Mouse (Mus musculus) large intestine, adult 2 months (tissue): Measurements from ENCODE around the gene Fastk. TPM values are rescaled to one million over a fixed set of nuclear protein-coding genes. Genes with fewer than 3 reads are reported as not detected.

ENCODE experiments used
- DNase-seq: peaks from one replicate; pipeline ENCODE4 v3.0.0-alpha.2; 2012; ENCODE audit warnings: low read depth, low spot score
- WGBS: fragments of 180-500 bp; shearing (Covaris S2); methylation state at CpG from one replicate; pipeline ENCODE4 v1.1.7; 2018; 5-methylcytosine and 5-hydroxymethylcytosine counted together
- polyA plus RNA-seq: library from polyadenylated mRNA; depleted of rRNA; stranded (reverse); fragments of >200 nt; gene quantifications from 2 replicates; pipeline ENCODE4 v1.2.3, GENCODE M21; 2012

Gene Fastk
- polyA plus RNA-seq, 1 experiment = 185 TPM

DNA sequence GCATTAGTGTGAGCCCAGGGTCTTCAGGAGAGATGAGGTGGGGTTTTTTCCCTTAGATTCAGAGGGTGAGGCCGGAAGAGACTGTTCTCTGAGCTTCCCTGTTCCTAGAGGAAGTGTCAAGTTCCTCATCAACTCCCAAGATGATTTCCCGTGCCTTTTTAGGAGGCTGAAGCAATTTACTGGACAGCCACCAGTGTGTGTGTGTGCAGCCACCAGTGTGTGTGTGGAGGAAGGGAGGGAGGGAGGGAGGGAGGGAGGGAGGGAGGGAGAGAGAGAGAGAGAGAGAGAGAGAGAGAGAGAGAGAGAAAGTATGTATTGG lies 8.9 kb upstream of the Fastk start:
- DNase-seq = no peak
- 21% methylated on average over 2 of the region's 2 CpGs for WGBS

DNA sequence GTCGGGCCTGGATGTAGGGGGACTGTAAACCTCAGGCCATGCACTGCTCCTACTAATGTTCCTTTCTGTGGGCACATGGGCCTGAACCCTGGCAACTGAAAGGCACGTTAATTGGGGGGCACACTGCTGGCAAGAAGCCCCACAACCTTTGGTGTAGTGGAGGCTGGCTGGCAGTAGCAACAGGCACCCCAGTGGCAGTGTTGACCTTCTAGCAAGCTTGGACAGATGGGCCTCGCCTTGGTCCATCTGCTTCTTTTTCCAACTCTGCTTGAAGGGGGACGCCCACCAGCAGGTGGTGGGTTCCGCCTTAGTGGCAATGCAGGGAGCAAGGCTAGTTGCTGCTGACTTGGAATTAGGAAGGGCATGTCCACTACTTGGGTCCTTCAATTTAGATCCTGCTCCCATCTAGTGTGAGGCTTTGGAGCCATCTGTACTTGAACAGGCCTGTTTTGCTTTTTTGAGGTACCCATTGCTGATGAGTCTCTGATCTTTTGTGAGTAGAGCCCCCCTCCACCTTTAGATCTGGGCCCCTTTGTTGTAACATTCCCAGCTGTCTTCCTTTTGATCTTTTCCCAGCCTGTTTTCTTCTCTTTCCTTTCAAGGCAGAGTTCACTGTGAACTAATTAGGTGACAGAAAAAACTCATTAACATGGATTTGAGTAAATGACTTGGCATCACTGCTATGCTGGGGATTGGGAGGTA lies 8.3 kb upstream of the Fastk start:
- no peak for DNase-seq
- WGBS = 28% methylated on average over 5 of the region's 5 CpGs

DNA sequence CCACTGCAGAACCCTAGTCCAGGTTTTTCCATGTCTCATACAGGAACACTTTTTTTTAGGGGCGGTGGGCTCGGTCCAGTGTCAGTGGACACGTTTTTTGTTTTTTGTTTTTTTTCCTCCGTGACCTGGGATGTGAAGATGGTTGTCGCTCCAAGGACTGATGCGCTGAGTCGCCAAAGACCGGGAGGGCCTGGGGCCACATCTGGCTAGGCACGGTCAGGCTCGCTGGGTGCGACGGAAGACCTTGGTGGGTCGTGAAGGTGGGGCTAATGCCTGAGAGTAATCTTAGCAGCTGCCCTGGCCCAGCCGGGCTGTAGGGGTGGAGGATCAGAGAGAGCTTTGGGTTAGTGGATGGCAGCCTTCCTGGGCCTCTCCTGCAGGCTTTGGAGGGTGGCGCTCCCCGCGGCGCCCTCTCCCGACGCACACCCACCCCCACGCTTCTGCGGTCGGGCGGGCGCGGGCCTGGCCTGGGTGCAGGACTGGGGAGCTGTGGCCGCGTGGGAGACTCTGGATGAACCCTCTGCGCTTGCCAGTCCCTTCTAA lies 7.7 kb upstream of the Fastk start:
- DNase-seq = no peak
- WGBS = 1% methylated on average over 29 of the region's 29 CpGs

DNA sequence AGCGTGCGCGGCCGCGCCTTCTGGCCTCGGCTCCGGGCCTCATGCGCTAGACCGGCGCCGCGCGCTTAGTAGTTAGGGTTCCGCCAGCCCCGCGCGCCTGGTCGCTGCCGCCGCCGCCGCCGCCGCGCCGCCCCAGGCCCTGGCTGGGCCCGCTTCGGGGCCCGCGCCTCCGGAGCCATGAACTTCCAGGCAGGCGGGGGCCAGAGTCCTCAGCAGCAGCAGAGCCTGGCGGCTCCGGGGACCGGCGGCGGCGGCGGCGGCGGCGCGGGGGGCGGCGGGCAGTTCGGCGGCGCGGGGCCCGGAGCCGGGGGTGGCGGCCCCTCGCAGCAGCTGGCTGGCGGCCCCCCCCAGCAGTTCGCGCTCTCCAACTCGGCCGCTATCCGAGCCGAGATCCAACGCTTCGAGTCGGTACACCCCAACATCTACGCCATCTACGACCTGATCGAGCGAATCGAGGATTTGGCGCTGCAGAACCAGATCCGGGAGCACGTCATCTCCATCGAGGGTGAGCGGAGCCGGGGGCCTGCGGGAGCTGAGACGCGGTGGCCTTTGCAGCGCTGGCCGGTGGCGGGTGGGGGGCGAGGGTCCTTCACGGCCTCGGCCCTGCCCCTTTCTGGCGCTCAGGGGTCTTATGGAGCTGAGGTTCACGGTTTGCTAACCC lies 7.1 kb upstream of the Fastk start, which contains the start of gene Agap3:
Agap3 (plus strand) TSS at position 148 of the 661 bp plus-strand sequence.
- no peak for DNase-seq
- WGBS = 2% methylated on average over 85 of the region's 85 CpGs

DNA sequence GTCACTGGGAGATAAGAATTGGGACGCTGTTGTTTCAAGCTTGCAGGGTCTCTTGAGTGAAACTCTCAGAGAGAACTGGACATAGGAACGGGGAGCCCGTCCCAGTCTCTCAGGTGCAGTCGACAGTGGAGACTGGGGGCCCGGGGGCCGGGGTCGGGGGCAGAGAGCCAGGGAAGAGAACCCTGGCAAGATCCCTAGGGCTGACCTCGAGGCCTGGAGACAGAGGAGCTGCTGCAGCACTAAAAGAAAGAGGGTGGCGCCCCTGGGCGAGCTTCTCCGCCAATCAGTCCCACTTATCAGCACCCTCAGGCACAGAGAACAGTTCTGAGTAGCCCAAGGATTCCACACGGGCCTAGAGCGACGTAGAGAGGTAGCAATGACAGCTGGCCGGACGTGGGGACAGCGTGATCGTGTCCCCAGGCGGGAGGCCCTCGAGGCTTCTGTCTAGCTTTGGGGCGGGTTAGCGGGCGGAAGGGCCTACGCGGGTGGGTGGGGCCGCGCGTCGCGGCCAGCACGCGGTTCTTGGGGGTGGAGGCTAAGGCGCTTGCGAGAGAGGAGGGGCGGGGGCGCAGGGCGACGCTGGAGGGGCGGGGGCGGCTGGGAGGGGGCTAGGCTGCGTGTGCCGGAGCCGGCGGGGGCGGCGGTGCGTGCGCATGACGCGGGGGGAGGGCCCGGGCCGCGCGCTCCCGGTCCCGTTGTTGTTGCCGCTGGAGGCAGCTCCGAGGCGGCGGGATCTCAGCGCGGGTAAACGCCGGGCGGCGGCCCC lies 6.4 kb upstream of the Fastk start:
- no peak for DNase-seq
- WGBS = 5% methylated on average over 56 of the region's 66 CpGs

DNA sequence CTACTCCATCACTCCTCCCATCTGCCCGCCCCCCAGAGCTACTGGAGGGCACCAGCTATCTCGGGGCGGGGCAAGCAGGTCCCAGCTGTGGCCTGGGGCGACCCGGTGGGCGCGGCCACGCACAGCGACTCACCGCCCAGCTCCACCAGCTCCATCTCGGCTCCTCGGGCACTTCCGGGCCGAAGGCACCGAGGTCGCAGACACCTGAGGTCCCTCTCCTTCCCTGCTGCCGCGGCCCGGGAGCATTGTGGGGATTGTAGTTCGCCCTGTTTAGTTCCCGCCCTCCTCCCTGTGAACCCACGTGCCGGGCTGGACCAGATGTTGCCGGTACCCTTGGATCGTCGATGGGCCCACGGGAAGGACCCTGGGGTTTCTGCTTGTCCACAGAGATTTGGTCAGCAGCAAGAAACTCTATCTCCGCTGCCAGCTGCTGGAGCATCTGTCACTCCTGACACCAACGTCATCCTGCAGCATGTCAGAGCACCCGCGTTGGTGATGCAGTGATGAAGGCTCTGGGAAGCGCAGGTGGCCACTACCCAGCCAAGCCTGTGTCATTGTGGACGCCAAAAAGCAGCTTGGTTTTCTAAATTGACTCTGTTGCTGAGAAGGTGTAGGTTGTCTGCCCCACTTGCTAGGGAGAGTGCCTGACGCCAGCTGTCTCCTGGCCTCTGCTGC lies 2.7 kb upstream of the Fastk start, which contains the start of gene Tmub1:
Tmub1 (minus strand) TSS at position 231 of the 675 bp plus-strand sequence.
- DNase-seq = no peak
- WGBS = 2% methylated on average over 34 of the region's 34 CpGs

DNA sequence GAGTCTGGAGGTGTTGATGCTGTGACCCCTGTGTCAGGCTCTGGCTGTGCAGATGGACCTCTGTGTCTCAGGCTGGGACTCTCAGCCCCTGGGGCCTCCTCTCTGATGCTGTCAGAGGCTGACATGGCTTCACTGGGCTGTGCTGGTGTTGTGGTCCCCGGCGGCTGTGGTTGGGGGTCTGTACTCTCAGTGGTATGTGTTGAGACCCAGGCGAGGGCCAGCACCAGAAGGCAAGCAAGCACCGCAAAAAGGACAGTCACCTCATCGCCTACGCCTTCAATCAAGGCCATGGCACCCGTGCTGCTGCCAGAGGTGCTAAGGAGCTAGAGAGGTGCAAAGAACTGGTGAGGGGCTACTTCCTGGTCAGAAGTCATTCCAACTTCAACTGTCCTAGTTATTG lies 1.5 kb upstream of the Fastk start:
- DNase-seq = no peak
- 90% methylated on average over 7 of the region's 7 CpGs for WGBS

DNA sequence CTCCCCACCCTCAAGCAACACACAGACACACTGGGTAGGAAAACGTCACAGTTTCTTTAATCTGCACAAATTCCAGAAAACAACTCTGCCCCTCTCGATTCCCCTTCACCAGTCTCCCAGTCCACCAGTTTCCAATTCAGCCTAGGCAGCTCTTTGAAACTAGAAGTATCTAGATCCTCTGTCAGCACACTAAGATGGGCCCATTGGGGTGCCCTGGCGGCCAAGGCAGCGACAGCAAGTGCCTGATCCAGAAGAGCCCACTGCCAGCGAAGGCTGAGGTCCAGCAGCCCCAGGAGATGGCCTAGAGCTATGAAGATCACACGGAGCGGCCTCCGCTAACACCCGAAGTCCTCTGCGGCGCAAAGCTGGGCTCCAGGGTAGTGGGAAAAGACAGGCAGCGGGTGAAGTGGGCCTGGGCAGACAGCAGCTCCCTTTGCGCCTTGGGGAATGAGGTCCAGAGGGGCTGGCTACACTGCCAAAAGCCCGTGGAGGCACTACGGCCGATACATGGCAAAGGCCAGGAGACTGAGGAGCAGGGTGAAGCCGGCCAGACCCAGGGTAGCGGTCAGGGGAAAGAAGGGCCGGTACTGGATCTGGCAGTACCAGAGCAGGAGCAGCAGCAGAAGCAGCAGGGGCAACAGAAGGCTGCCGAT lies 467 bp upstream of the Fastk start:
- WGBS = 63% methylated on average over 20 of the region's 20 CpGs
- no peak for DNase-seq

DNA sequence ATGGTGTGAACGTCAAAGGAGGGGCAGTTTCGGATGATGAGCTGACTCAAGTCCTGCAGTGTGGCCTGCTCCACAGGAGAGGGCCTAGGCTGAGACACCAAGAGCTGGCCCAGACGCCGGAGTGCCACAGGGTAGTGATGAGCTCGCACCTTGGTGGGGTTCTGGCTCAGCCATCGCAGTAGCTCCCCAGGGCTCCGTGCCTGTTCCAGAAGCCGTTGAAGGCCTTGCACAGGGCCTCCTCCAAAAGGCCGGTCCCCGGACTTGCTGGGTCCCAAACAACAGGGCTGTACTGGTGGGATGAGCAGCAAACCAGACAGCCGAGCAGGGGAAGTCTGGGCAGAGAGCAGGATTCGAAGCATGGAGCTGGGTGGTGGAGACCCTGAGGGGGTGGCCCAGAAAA lies 1.2 kb downstream of the Fastk start:
- no peak for DNase-seq
- WGBS = 82% methylated on average over 12 of the region's 12 CpGs

DNA sequence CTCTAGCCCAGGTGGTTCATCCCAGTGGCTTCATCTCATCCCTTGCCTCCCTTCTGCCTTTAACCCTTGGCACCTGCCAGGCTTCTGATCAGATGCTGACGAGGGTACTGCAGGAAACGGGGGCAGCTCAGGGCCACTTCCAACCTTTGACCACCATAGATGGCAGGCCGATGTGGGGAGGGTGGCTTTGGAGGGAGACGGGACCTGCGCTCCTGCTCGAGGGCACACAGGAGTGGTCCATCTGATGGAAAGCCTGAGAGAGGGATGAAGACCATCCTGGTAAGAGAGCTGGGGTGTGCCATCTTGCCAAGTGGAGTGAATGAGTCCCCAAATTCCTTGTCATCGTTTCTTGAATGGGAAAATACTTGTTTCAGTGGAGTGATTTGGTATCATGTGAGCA lies 1.9 kb downstream of the Fastk start:
- WGBS = 89% methylated on average over 7 of the region's 7 CpGs
- no peak for DNase-seq

DNA sequence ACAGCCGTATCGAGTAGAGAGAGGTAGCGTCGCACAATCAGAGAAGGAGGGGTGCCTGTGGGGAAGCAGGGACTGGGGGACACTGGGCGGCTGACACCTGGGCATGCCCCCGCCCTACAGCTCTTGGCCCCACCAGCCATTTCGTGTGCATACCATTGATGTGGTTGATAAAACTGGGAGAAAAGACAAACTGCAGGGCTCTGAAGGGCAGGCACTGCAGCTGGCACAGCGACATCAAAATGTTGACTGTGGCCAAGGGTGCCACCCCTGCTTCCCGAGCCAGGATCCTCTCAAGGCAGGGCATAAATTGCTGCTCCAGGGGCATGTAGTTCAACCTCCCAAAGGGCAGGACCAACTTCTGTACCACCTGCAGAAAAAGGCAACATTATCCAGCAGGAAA lies 3.1 kb downstream of the Fastk start:
- DNase-seq = no peak
- WGBS = 70% methylated on average over 9 of the region's 9 CpGs

DNA sequence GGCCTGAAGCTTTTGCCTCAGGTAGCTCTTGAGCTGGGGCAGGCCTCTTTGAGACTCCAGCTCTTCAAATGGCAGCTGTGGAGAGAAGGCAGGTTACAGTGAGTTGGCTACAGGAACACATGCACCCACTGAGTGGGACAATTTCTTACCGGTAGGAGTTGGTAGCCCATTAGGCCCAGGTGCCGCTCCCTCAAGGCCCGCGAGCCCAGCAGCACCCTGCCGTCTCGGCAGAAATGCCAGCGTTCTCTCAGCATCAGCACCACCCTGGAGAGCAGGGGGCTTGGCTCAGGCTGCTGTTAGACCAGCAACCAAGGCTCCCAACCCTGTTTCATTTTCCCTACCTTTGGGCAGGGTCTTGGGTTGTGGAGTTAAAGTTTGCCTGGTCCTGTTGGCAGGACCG lies 3.9 kb downstream of the Fastk start:
- DNase-seq = no peak
- 93% methylated on average over 8 of the region's 8 CpGs for WGBS

DNA sequence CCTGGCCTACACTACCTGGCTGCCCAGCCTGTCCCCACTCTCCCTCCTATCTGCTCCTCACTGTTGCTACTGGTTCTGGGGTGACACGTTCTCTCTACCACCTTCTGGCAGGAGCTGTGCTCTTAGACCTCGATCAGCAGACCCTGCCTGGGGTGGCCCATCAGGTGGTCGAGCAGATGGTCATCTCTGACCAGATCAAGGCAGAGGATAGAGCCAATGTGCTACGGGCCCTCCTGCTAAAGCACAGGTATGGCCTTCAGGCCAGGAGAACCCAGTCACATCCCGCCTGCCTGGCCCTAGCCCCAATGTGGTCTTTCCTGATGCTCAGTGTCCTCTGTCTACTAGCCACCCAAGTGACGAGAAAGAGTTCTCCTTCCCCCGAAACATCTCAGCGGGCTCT lies 11.1 kb downstream of the Fastk start:
- no peak for DNase-seq
- 92% methylated on average over 8 of the region's 8 CpGs for WGBS

DNA sequence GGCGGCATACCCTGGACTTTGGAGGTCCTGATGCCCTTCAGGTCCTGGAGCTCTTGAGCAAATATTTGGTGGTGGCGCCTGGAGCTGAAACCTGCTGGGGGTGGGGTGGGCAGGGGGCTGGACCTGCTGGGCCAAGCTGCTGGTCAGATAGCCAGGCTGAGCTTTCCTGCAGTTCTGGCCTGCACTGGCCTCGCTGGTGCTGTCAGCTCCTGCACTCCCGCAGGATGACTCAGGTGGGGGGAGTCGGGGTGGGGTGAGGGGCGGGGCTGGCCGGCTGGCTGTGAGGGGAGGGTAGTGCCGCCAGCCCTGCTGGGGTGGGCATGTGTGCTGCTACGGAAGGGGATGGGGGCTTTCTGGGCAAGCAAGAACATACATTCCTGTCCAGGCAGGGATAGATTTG lies 16.5 kb downstream of the Fastk start:
- no peak for DNase-seq
- WGBS = 21% methylated on average over 9 of the region's 9 CpGs

DNA sequence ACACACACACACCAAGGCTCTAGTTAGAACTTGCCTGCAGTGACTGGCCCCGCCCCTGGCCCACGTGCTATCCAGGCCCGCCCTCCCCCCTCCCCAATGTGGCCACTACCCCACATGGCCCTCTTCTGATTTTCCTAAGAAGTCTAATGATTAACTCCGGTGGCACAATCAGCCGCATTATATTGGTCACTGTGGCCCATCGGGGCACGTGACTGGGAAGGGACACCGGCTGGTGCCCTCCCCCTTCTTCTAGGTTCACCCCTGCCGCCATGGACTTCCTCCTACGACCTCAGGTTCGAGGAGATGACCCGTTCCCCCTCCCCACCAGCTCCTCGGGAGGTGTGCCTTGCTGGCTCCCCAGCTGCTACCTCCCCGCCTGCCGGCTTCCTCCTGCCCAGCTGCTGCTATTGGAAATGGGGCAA lies 17.1 kb downstream of the Fastk start:
- DNase-seq = no peak
- WGBS = 18% methylated on average over 15 of the region's 15 CpGs

DNA sequence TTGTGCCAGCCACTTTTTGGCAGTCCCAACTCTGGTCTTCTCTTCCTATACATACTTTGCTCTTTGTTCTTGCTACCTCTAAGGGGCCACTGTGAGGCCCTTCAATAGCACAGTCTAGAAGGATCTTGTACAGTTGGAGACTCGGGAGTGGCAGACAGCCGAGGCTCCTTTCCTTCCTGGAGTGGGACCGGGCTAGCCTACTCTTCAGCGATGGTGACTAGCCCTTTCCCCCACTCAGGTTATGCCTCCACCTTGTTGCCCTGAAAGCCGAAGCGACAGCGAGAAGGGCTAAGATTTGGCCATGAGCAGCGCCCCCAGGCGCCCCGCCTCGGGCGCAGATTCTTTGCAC lies 17.8 kb downstream of the Fastk start:
- 28% methylated on average over 12 of the region's 12 CpGs for WGBS
- no peak for DNase-seq

DNA sequence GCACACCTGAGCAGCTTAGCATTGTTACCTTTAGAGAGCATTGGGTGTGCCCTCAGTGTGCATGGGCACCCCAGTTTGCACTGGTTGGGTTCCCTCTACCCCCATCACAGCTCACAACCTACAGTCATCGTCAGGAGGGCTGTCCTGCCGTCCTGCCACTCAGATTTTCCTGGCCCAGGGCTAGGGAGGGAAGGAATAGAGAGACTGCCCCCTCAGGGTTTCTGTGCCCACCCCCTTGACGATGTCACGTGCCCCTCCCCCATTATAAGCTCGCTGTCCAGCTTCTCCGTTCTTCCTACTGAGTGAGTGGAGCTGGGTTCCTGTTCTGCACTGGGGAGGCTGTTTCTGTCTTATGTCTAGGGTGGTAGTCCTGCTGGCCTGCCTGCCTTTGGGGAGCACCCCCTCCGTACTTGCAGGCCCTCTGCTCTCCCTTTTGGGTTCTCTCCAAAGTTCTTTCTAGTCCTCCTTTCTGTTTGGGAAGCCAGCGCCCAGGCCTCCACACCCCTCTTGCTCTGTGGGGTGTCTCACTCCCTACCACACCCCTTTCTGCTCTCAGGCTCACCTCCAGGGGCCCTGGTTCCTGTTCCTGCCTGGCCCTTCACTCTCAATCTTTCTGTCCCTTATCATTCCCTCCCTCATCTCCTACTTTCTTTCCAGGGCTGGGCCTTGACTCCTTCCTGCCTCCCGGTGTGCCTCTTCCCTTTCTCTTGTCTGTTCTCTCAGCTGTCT lies 18.4 kb downstream of the Fastk start:
- 13% methylated on average over 9 of the region's 9 CpGs for WGBS
- DNase-seq = no peak

DNA sequence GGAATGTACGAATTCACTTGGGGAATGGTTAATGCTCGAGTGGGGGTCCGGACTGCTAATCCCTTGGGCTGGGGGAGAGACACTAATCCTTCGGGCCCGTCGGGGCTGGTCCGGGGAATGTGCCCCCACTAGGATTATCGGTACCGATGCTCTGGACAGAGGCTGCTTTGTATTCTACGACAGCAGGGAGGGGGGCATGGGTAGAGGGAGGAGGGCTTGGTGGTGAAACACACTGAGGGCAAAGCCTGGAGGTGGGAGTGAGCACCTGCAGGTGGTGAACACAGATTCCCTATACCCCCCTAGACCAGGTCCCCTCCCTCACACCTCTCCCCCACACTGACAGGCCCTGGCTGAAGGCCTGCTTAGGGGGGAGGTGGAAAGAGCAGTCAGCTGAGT lies 19.1 kb downstream of the Fastk start:
- 4% methylated on average over 10 of the region's 10 CpGs for WGBS
- no peak for DNase-seq

DNA sequence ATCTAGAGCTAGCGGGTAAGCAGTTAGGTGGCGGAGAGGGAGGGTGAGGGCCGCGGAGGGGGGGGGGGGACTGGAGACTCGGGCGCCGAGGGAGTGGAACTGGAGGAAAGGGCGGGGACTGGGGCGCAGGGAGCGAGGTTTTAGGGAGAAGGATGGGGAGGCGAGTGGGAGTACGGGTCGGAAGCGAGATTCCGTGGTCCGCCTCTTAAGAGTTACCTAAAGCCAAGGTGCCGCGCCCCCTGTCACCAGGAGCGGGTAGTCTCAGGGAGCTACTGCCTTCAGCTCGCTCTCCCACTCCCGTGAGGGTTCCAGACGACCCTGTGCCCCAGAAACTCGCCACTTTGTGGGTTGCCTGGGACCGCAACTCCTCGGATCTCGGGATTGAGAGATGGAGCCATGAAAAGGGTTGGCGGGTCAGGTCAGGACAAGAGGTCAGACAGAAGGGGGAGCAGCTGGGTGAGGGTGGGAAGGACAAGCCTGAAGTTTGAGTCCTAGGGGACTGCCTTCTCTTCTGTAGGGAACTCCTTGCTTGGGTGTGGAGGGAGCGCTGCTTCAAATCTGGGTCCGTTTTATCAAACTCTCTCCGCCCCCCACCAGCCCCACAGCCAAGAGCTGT lies 19.6 kb downstream of the Fastk start:
- no peak for DNase-seq
- WGBS = 1% methylated on average over 29 of the region's 30 CpGs
